Mouse (Mus musculus): Measurements from ENCODE around the gene Pigq. TPM values are rescaled to one million over a fixed set of nuclear protein-coding genes. Genes with fewer than 3 reads are reported as not detected.

The Pigq gene
- polyA plus RNA-seq, 1 experiment from 2014 or later: 60.8 TPM

GRCm38 (mm10) chr17:25945517-25946155 is 900 bp upstream of the Pigq start:
- ATAC-seq (ENCODE audit: insufficient read depth, low FRiP score, low read depth): no peak
- no peaks in the 10 kb centered on the region for H3K9me3 ChIP-seq
- no peak overlapping the region for H3K27ac ChIP-seq
- H3K9ac ChIP-seq: no peak overlapping the region
- H3K4me1 ChIP-seq: peaks cover 11% of the 10 kb centered on the region
- peaks cover 7% of the 10 kb centered on the region; the same call in 1 of the 2 replicates for H3K27me3 ChIP-seq (replicated peaks)
- H3K4me2 ChIP-seq: no peak overlapping the region
- 72% methylated on average over 9 of the region's 9 CpGs for WGBS
- H3K4me3 ChIP-seq (replicated peaks): no peak overlapping the region
- H3K36me3 ChIP-seq: no peaks in the 10 kb centered on the region

- 69% methylated on average over 9 of the region's 9 CpGs for WGBS
- no peak for ATAC-seq (ENCODE audit: insufficient read depth, low FRiP score, low read depth)
- no peak overlapping the region for H3K4me3 ChIP-seq (replicated peaks)
Measured at GRCm38 (mm10) chr17:25943769-25944168, 967 bp downstream of the Pigq start.

GRCm38 (mm10) chr17:25943221-25943620 is 1.5 kb downstream of the Pigq start:
- H3K4me1 ChIP-seq: peaks cover 14% of the 10 kb centered on the region
- no peaks in the 10 kb centered on the region for H3K27me3 ChIP-seq (replicated peaks)
- no peak overlapping the region for H3K27ac ChIP-seq
- no peak overlapping the region for H3K4me2 ChIP-seq
- no peaks in the 10 kb centered on the region for H3K9me3 ChIP-seq
- WGBS: 74% methylated on average over 3 of the region's 3 CpGs
- H3K9ac ChIP-seq: no peak overlapping the region
- H3K4me3 ChIP-seq (replicated peaks): no peak overlapping the region
- no peak for ATAC-seq (ENCODE audit: insufficient read depth, low FRiP score, low read depth)
- H3K36me3 ChIP-seq: no peaks in the 10 kb centered on the region

More at GRCm38 (mm10) chr17:25943769-25944168, 967 bp downstream of the Pigq start:
- Histone ChIP-seq H3K27ac (no peak overlapping the region), H3K9me3 (no peaks in the 10 kb centered on the region), H3K27me3 (replicated peaks) (no peaks in the 10 kb centered on the region), H3K4me1 (peaks cover 14% of the 10 kb centered on the region), H3K4me2 (no peak overlapping the region), H3K9ac (no peak overlapping the region), H3K36me3 (no peaks in the 10 kb centered on the region)

DNA sequence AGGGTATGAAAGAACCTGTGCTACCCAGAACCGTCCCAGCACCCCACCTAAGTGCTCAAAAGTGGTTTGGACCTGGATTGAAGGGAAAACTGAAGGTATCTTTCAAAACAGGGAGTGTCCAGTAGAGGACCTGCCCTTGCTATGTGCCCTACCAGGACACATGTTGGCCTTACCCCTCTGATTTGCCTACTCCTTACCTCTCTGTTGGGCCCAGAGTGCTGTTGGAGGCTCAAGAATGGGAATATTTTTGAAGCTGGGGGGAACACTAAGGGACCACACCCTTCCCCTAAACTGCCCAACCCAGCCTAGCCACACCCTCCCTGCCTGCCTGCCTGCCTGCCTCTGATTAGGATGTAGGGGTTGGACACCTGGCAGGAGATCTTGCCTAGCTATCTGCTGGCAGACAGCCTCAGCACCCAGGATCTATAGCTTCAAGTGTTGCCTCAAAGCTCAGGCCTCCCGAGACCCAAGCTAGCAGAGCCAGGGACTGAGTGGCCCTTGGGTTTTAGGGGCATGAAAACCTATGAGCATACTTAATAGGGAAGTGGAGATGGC is 2.1 kb downstream of the Pigq start:
- peak overlapping the region; percentile 69 for H3K4me3 ChIP-seq (replicated peaks)

GRCm38 (mm10) chr17:25941511-25942241 is 3.1 kb downstream of the Pigq start:
- Histone ChIP-seq H3K27ac (peak overlapping the region; percentile 78), H3K9me3 (no peaks in the 10 kb centered on the region), H3K4me1 (peaks cover 14% of the 10 kb centered on the region), H3K36me3 (peaks cover 10% of the 10 kb centered on the region), H3K4me2 (peak overlapping the region; percentile 65), H3K27me3 (replicated peaks) (no peaks in the 10 kb centered on the region), H3K4me3 (replicated peaks) (peak overlapping the region; percentile 69), H3K9ac (peak overlapping the region; percentile 69)
- ATAC-seq (ENCODE audit: insufficient read depth, low FRiP score, low read depth): peak; percentile 29; the same call in 1 of the 2 replicates
- WGBS: 2% methylated on average over 52 of the region's 54 CpGs

More for the DNA sequence above, 2.1 kb downstream of the Pigq start:
- no peak overlapping the region for H3K9ac ChIP-seq
- H3K4me2 ChIP-seq: peak overlapping the region; percentile 65; the same call in 1 of the 2 replicates
- WGBS: 82% methylated on average over 2 of the region's 2 CpGs
- no peak overlapping the region for H3K27ac ChIP-seq
- H3K9me3 ChIP-seq: no peaks in the 10 kb centered on the region
- H3K27me3 ChIP-seq (replicated peaks): no peaks in the 10 kb centered on the region
- peaks cover 14% of the 10 kb centered on the region for H3K4me1 ChIP-seq
- H3K36me3 ChIP-seq: no peaks in the 10 kb centered on the region
- peak; percentile 83 for ATAC-seq (ENCODE audit: insufficient read depth, low FRiP score, low read depth)

DNA sequence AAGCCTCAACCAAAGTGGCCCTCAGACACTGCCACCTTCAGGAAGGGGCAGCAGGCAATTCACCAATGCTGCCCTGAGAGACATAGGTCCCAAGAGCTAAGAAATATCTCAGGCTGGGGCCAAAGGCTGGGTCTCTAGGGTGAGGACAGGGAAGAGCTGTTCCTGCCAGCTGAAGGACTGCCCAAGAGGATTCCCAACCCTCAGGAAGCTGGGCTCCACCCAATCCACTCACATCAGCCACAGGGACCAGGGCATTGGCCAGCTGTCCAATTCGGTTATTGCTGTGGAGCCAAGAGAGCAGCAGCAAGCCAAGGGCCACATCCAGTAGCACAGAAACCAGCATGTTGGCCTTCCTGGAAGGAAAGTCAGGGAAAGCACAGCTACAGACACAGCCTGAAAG is 10.2 kb downstream of the Pigq start:
- Histone ChIP-seq H3K27ac (no peak overlapping the region), H3K4me3 (replicated peaks) (no peak overlapping the region), H3K9me3 (no peaks in the 10 kb centered on the region), H3K36me3 (peaks cover 61% of the 10 kb centered on the region), H3K27me3 (replicated peaks) (no peaks in the 10 kb centered on the region), H3K4me2 (no peak overlapping the region), H3K4me1 (no peaks in the 10 kb centered on the region), H3K9ac (no peak overlapping the region)
- 88% methylated on average over 1 of the region's 1 CpGs for WGBS
- no peak for ATAC-seq (ENCODE audit: insufficient read depth, low FRiP score, low read depth)

DNA sequence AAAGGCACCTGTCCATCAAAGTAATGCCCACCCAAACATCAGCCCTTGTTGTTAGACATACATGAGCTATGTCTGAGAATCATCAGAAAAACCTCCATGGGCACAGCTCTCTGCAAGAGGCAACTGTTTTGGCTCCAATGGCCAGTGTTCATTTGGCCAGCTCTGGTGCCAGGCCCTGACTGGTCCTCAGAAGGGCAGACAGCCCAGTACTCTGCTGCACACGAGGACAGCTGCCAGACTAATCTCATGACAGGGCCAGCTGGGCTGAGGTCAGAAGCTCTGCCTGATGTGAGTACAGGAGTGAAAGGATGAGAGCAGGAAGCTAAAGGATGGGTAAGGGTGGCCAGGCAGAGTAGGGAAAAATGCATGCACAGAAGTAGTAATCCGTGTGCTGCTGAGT is 19.4 kb downstream of the Pigq start:
- WGBS: 61% methylated on average over 2 of the region's 2 CpGs
- H3K27ac ChIP-seq: no peak overlapping the region
- peaks cover 29% of the 10 kb centered on the region for H3K36me3 ChIP-seq
- peaks cover 5% of the 10 kb centered on the region; the same call in 1 of the 2 replicates for H3K4me1 ChIP-seq
- H3K4me3 ChIP-seq (replicated peaks): no peak overlapping the region
- H3K4me2 ChIP-seq: no peak overlapping the region
- no peaks in the 10 kb centered on the region for H3K27me3 ChIP-seq (replicated peaks)
- H3K9me3 ChIP-seq: no peaks in the 10 kb centered on the region
- no peak overlapping the region for H3K9ac ChIP-seq
- ATAC-seq (ENCODE audit: insufficient read depth, low FRiP score, low read depth): no peak

GRCm38 (mm10) chr17:25922120-25922519 is 22.6 kb downstream of the Pigq start:
- Histone ChIP-seq H3K27ac (no peak overlapping the region), H3K4me1 (peaks cover 19% of the 10 kb centered on the region), H3K4me3 (replicated peaks) (no peak overlapping the region), H3K9ac (no peak overlapping the region), H3K27me3 (replicated peaks) (no peaks in the 10 kb centered on the region), H3K4me2 (no peak overlapping the region), H3K9me3 (no peaks in the 10 kb centered on the region), H3K36me3 (peaks cover 7% of the 10 kb centered on the region)
- 79% methylated on average over 5 of the region's 5 CpGs for WGBS
- no peak for ATAC-seq (ENCODE audit: insufficient read depth, low FRiP score, low read depth)

- Histone ChIP-seq H3K9me3 (no peaks in the 10 kb centered on the region), H3K36me3 (no peaks in the 10 kb centered on the region), H3K4me3 (replicated peaks) (peak overlapping the region; percentile 92), H3K9ac (peak overlapping the region; percentile 74; the same call in 1 of the 2 replicates), H3K4me2 (peak overlapping the region; percentile 83), H3K27me3 (replicated peaks) (no peaks in the 10 kb centered on the region), H3K4me1 (peaks cover 19% of the 10 kb centered on the region), H3K27ac (peak overlapping the region; percentile 98)
- under 1% methylated on average over 35 of the region's 40 CpGs for WGBS
- ATAC-seq (ENCODE audit: insufficient read depth, low FRiP score, low read depth): peak; percentile 96
Measured at GRCm38 (mm10) chr17:25919786-25920642, 24.7 kb downstream of the Pigq start.

DNA sequence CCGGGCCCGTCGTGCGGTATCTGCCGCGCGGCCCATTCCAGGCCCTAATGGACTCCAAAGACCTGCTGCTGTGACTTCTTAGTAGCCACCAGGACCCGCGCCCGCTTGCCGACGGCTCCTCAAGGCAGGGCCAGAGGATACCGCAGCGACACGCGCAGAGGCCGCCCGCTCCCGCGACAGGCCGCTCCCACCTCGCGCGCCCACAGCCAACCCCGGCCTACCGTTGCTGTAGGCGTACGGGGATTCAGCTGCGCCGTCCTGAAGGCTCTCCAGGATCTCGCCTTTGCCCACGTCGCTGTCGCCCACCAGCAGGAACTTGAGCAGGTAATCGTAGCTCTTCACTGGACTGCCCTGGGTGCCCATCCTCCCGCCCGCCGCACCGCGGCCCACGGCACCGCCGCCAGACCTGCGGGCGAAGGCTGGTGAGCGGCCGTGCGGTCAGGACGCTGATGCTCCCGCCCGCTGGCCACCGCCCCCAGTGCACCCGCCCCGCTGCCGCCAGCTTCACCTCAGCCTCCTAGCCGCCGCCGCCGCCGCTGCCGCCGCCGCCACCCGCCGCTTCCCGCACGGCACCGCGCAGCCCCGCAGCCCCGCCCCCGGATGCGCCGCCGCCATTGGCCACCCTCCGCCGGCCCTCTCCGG is 25.5 kb downstream of the Pigq start, which contains the start of gene Rab40c:
Gene Rab40c (minus strand): TSS at position 584 of the 642 bp plus-strand sequence.
- WGBS: under 1% methylated on average over 55 of the region's 78 CpGs
- Histone ChIP-seq H3K27me3 (replicated peaks) (no peaks in the 10 kb centered on the region), H3K9ac (peak within 1 kb of the TSS; percentile 88), H3K4me3 (replicated peaks) (peak within 1 kb of the TSS; percentile 92), H3K4me1 (peaks cover 19% of the 10 kb centered on the region), H3K9me3 (no peaks in the 10 kb centered on the region), H3K4me2 (peak within 1 kb of the TSS; percentile 83), H3K36me3 (no peaks in the 10 kb centered on the region), H3K27ac (peak within 1 kb of the TSS; percentile 98)
- no peak for ATAC-seq (ENCODE audit: insufficient read depth, low FRiP score, low read depth)

All from stomach, embryonic 15.5 days (tissue).